Mouse (Mus musculus): ENCODE measurements around the gene Irak2. TPM values are rescaled to one million over a fixed set of nuclear protein-coding genes. Genes with fewer than 3 reads are reported as not detected.

Irak2 gene
- polyA plus RNA-seq, 1 experiment from 2014 or later: 2.9 TPM

GRCm38 (mm10) chr6:113714276-113714675, 76.0 kb downstream of the Irak2 start:
- Histone ChIP-seq H3K4me3 (ENCODE audit: low read depth, low read length) (no peak overlapping the region), H3K36me3 (ENCODE audit: control insufficient read depth, insufficient read depth, low read length) (peaks cover 25% of the 10 kb centered on the region), H3K9ac (ENCODE audit: low read length) (no peak overlapping the region), H3K4me1 (ENCODE audit: control insufficient read depth, insufficient read depth, low read length) (no peaks in the 10 kb centered on the region), H3K27ac (replicated peaks; ENCODE audit: low read depth, low read length) (no peak overlapping the region), H3K4me2 (ENCODE audit: low read depth, severe bottlenecking) (no peak overlapping the region), H3K9me3 (ENCODE audit: control insufficient read depth, low read length) (no peaks in the 10 kb centered on the region), H3K27me3 (ENCODE audit: control insufficient read depth, insufficient read depth, low read length) (no peaks in the 10 kb centered on the region)
- 95% methylated on average over 2 of the region's 2 CpGs for WGBS
- ATAC-seq (ENCODE audit: insufficient number of reproducible peaks, low FRiP score, low TSS enrichment, low read depth): no peak
- no peak for DNase-seq (ENCODE audit: low spot score)

GRCm38 (mm10) chr6:113714797-113715196, 76.5 kb downstream of the Irak2 start:
- Histone ChIP-seq H3K4me1 (ENCODE audit: control insufficient read depth, insufficient read depth, low read length) (no peaks in the 10 kb centered on the region), H3K27me3 (ENCODE audit: control insufficient read depth, insufficient read depth, low read length) (no peaks in the 10 kb centered on the region), H3K27ac (replicated peaks; ENCODE audit: low read depth, low read length) (no peak overlapping the region), H3K9me3 (ENCODE audit: control insufficient read depth, low read length) (no peaks in the 10 kb centered on the region), H3K36me3 (ENCODE audit: control insufficient read depth, insufficient read depth, low read length) (peaks cover 21% of the 10 kb centered on the region), H3K9ac (ENCODE audit: low read length) (no peak overlapping the region), H3K4me3 (ENCODE audit: low read depth, low read length) (no peak overlapping the region), H3K4me2 (ENCODE audit: low read depth, severe bottlenecking) (no peak overlapping the region)
- ATAC-seq (ENCODE audit: insufficient number of reproducible peaks, low FRiP score, low TSS enrichment, low read depth) (no peak), DNase-seq (ENCODE audit: low spot score) (no peak)
- whole genome bisulfite sequencing: 84% methylated on average over 1 of the region's 1 CpGs

GRCm38 (mm10) chr6:113717541-113717940, 79.3 kb downstream of the Irak2 start:
- H3K27ac ChIP-seq (replicated peaks; ENCODE audit: low read depth, low read length): no peak overlapping the region
- no peaks in the 10 kb centered on the region for H3K4me1 ChIP-seq (ENCODE audit: control insufficient read depth, insufficient read depth, low read length)
- H3K9ac ChIP-seq (ENCODE audit: low read length): no peak overlapping the region
- ATAC-seq (ENCODE audit: insufficient number of reproducible peaks, low FRiP score, low TSS enrichment, low read depth): no peak
- no peak overlapping the region for H3K4me3 ChIP-seq (ENCODE audit: low read depth, low read length)
- DNase-seq (ENCODE audit: low spot score): no peak
- H3K27me3 ChIP-seq (ENCODE audit: control insufficient read depth, insufficient read depth, low read length): no peaks in the 10 kb centered on the region
- no peak overlapping the region for H3K4me2 ChIP-seq (ENCODE audit: low read depth, severe bottlenecking)
- H3K9me3 ChIP-seq (ENCODE audit: control insufficient read depth, low read length): no peaks in the 10 kb centered on the region
- H3K36me3 ChIP-seq (ENCODE audit: control insufficient read depth, insufficient read depth, low read length): peaks cover 7% of the 10 kb centered on the region
- 90% methylated on average over 3 of the region's 3 CpGs for WGBS

- no peak within 1 kb of the TSS for H3K27ac ChIP-seq (replicated peaks; ENCODE audit: low read depth, low read length)
- H3K9ac ChIP-seq (ENCODE audit: low read length): no peak within 1 kb of the TSS
- no peaks in the 10 kb centered on the region for H3K27me3 ChIP-seq (ENCODE audit: control insufficient read depth, insufficient read depth, low read length)
- H3K4me3 ChIP-seq (ENCODE audit: low read depth, low read length): no peak within 1 kb of the TSS
- H3K9me3 ChIP-seq (ENCODE audit: control insufficient read depth, low read length): no peaks in the 10 kb centered on the region
- DNase-seq (ENCODE audit: low spot score): no peak
- no peak for ATAC-seq (ENCODE audit: insufficient number of reproducible peaks, low FRiP score, low TSS enrichment, low read depth)
- peaks cover 5% of the 10 kb centered on the region for H3K36me3 ChIP-seq (ENCODE audit: control insufficient read depth, insufficient read depth, low read length)
- H3K4me2 ChIP-seq (ENCODE audit: low read depth, severe bottlenecking): no peak within 1 kb of the TSS
- no peaks in the 10 kb centered on the region for H3K4me1 ChIP-seq (ENCODE audit: control insufficient read depth, insufficient read depth, low read length)
- whole genome bisulfite sequencing: 94% methylated on average over 3 of the region's 3 CpGs
These were observed 81.6 kb downstream of the Irak2 start, which contains the start of gene Ghrl for GRCm38 (mm10) chr6:113719878-113720277. TSS of gene Ghrl (minus strand) at chr6:113719880.

- ATAC-seq (ENCODE audit: insufficient number of reproducible peaks, low FRiP score, low TSS enrichment, low read depth) (no peak), DNase-seq (ENCODE audit: low spot score) (no peak)
- 90% methylated on average over 4 of the region's 4 CpGs for WGBS
- Histone ChIP-seq H3K4me3 (ENCODE audit: low read depth, low read length) (no peak overlapping the region), H3K27me3 (ENCODE audit: control insufficient read depth, insufficient read depth, low read length) (no peaks in the 10 kb centered on the region), H3K36me3 (ENCODE audit: control insufficient read depth, insufficient read depth, low read length) (peaks cover 4% of the 10 kb centered on the region), H3K9me3 (ENCODE audit: control insufficient read depth, low read length) (no peaks in the 10 kb centered on the region), H3K9ac (ENCODE audit: low read length) (no peak overlapping the region), H3K27ac (replicated peaks; ENCODE audit: low read depth, low read length) (no peak overlapping the region), H3K4me2 (ENCODE audit: low read depth, severe bottlenecking) (no peak overlapping the region), H3K4me1 (ENCODE audit: control insufficient read depth, insufficient read depth, low read length) (no peaks in the 10 kb centered on the region)
These were observed 82.8 kb downstream of the Irak2 start for GRCm38 (mm10) chr6:113721061-113721460.

GRCm38 (mm10) chr6:113728181-113728580, 89.9 kb downstream of the Irak2 start:
- Histone ChIP-seq H3K4me3 (ENCODE audit: low read depth, low read length) (no peak overlapping the region), H3K9me3 (ENCODE audit: control insufficient read depth, low read length) (no peaks in the 10 kb centered on the region), H3K27ac (replicated peaks; ENCODE audit: low read depth, low read length) (no peak overlapping the region), H3K27me3 (ENCODE audit: control insufficient read depth, insufficient read depth, low read length) (no peaks in the 10 kb centered on the region), H3K9ac (ENCODE audit: low read length) (no peak overlapping the region), H3K4me2 (ENCODE audit: low read depth, severe bottlenecking) (no peak overlapping the region), H3K4me1 (ENCODE audit: control insufficient read depth, insufficient read depth, low read length) (no peaks in the 10 kb centered on the region), H3K36me3 (ENCODE audit: control insufficient read depth, insufficient read depth, low read length) (peaks cover 26% of the 10 kb centered on the region)
- ATAC-seq (ENCODE audit: insufficient number of reproducible peaks, low FRiP score, low TSS enrichment, low read depth) (no peak), DNase-seq (ENCODE audit: low spot score) (no peak)
- 90% methylated on average over 7 of the region's 7 CpGs for WGBS

- 92% methylated on average over 3 of the region's 3 CpGs for WGBS
- Histone ChIP-seq H3K4me3 (ENCODE audit: low read depth, low read length) (no peak overlapping the region), H3K27ac (replicated peaks; ENCODE audit: low read depth, low read length) (no peak overlapping the region), H3K9me3 (ENCODE audit: control insufficient read depth, low read length) (no peaks in the 10 kb centered on the region), H3K36me3 (ENCODE audit: control insufficient read depth, insufficient read depth, low read length) (peaks cover 36% of the 10 kb centered on the region), H3K9ac (ENCODE audit: low read length) (no peak overlapping the region), H3K27me3 (ENCODE audit: control insufficient read depth, insufficient read depth, low read length) (no peaks in the 10 kb centered on the region), H3K4me1 (ENCODE audit: control insufficient read depth, insufficient read depth, low read length) (no peaks in the 10 kb centered on the region), H3K4me2 (ENCODE audit: low read depth, severe bottlenecking) (no peak overlapping the region)
- no peak for DNase-seq (ENCODE audit: low spot score)
- ATAC-seq (ENCODE audit: insufficient number of reproducible peaks, low FRiP score, low TSS enrichment, low read depth): no peak
These were observed 93.0 kb downstream of the Irak2 start for GRCm38 (mm10) chr6:113731296-113731695.

- peaks cover 17% of the 10 kb centered on the region for H3K36me3 ChIP-seq (ENCODE audit: control insufficient read depth, insufficient read depth, low read length)
These were observed 99.2 kb downstream of the Irak2 start for GRCm38 (mm10) chr6:113737318-113738046.

More at GRCm38 (mm10) chr6:113737318-113738046, 99.2 kb downstream of the Irak2 start:
- WGBS: 89% methylated on average over 9 of the region's 9 CpGs
- ATAC-seq (ENCODE audit: insufficient number of reproducible peaks, low FRiP score, low TSS enrichment, low read depth) (no peak), DNase-seq (ENCODE audit: low spot score) (no peak)
- no peak overlapping the region for H3K9ac ChIP-seq (ENCODE audit: low read length)
- H3K27ac ChIP-seq (replicated peaks; ENCODE audit: low read depth, low read length): no peak overlapping the region
- no peaks in the 10 kb centered on the region; the same call in 1 of the 2 replicates for H3K4me1 ChIP-seq (ENCODE audit: control insufficient read depth, insufficient read depth, low read length)
- no peaks in the 10 kb centered on the region for H3K27me3 ChIP-seq (ENCODE audit: control insufficient read depth, insufficient read depth, low read length)
- H3K9me3 ChIP-seq (ENCODE audit: control insufficient read depth, low read length): no peaks in the 10 kb centered on the region
- H3K4me3 ChIP-seq (ENCODE audit: low read depth, low read length): no peak overlapping the region
- no peak overlapping the region for H3K4me2 ChIP-seq (ENCODE audit: low read depth, severe bottlenecking)

Measured in limb, embryonic 11.5 days (tissue).